Mouse (Mus musculus): ENCODE results near the gene Gpn2.

DNA sequence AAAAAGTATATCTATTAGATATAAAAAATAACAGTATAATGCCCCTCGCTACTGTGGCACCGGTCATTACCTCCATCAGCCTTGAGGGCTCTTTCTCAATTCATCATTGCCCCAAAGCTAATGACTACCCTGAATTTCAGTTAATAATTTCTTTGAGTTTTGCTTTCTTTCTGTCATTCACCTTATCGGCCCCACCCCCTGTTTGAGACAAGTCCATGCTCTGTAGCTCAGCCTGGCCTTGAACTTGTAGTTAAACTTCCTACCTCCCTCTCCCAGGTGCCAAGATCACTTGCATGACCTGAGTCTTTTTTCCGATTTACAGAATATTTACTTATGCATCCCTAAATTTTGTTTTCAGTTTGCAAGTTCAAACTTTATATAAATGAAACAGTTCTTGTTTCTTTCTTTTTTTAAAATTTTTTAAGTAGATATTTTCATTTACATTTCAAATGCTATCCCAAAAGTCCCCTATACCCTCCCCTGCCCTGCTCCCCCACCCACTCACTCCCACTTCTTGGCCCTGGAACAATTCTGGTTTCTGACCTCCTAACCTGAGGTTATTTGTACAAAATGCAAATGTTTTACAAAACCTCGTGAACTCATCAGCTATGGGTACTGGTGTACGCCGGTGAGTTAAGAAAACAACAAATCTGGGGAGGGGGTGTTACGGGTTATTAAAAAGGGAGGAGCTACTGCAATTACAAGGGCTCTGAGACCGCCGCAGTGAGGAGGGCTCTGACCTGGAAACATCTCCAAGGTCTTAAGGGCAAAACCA is 14.7 kb upstream of the Gpn2 start:
- TF ChIP-seq CTCF (IDR thresholded peaks at IDR 0.05; ENCODE audit: control insufficient read depth, insufficient read depth, insufficient replicate concordance, low read depth, low read length), result no peak
- TF ChIP-seq POLR2A (IDR thresholded peaks at IDR 0.05; ENCODE audit: control insufficient read depth, low read depth, low read length), result no peak

Measured in testis, adult 2 months (tissue).